Mouse (Mus musculus): ENCODE results near the gene Qrich2.

The Qrich2 gene

GRCm38 (mm10) chr11:116413631-116414022 lies 52.4 kb downstream of the Qrich2 start:
- in situ Hi-C loops (cut with MboI, MseI), result loop anchor here (25.0 kb wide), 3 partner anchors 776 to 1824 kb away; partner anchors contain the start of genes Armc7, Cyth1, Nt5c and Slc25a19

- in situ Hi-C loops (cut with MboI, MseI), result loop anchor here (25.0 kb wide), 3 partner anchors 776 to 1824 kb away; partner anchors contain the start of genes Armc7, Cyth1, Nt5c and Slc25a19
These were observed 53.0 kb downstream of the Qrich2 start, which contains the start of gene Rnf157 for GRCm38 (mm10) chr11:116412904-116413630. Rnf157 (minus strand) TSS chr11:116413032.

GRCm38 (mm10) chr11:116412028-116412827 lies 53.8 kb downstream of the Qrich2 start:
- in situ Hi-C loops (cut with MboI, MseI), result loop anchor here (25.0 kb wide), 3 partner anchors 775 to 1825 kb away; partner anchors contain the start of genes Armc7, Cyth1, Nt5c and Slc25a19

GRCm38 (mm10) chr11:116411582-116411981 lies 54.5 kb downstream of the Qrich2 start:
- in situ Hi-C loops (cut with MboI, MseI), result loop anchor here (25.0 kb wide), 3 partner anchors 774 to 1826 kb away; partner anchors contain the start of genes Armc7, Cyth1, Nt5c and Slc25a19

- in situ Hi-C loops (cut with MboI, MseI), result loop anchor here (25.0 kb wide), 3 partner anchors 773 to 1827 kb away; partner anchors contain the start of genes Armc7, Cyth1, Nt5c and Slc25a19
These were observed 55.6 kb downstream of the Qrich2 start for GRCm38 (mm10) chr11:116410415-116410814.

GRCm38 (mm10) chr11:116409008-116409407 lies 57.0 kb downstream of the Qrich2 start:
- in situ Hi-C loops (cut with MboI, MseI), result loop anchor here (25.0 kb wide), 3 partner anchors 772 to 1828 kb away; partner anchors contain the start of genes Armc7, Cyth1, Nt5c and Slc25a19

GRCm38 (mm10) chr11:116406231-116406728 lies 59.8 kb downstream of the Qrich2 start:
- in situ Hi-C loops (cut with MboI, MseI), result loop anchor here (25.0 kb wide), 3 partner anchors 769 to 1831 kb away; partner anchors contain the start of genes Armc7, Cyth1, Nt5c and Slc25a19

GRCm38 (mm10) chr11:116405601-116406000 lies 60.4 kb downstream of the Qrich2 start:
- in situ Hi-C loops (cut with MboI, MseI), result loop anchor here (25.0 kb wide), 3 partner anchors 768 to 1832 kb away; partner anchors contain the start of genes Armc7, Cyth1, Nt5c and Slc25a19

- in situ Hi-C loops (cut with MboI, MseI), result loop anchor here (25.0 kb wide), 3 partner anchors 763 to 1837 kb away; partner anchors contain the start of genes Armc7, Cyth1, Nt5c and Slc25a19
These were observed 65.5 kb downstream of the Qrich2 start for GRCm38 (mm10) chr11:116400560-116400959.

- in situ Hi-C loops (cut with MboI, MseI), result loop anchor here (5.0 to 25.0 kb wide), 3 partner anchors 44 to 1414 kb away; partner anchors contain the start of genes Gm20708 and Syngr2
These were observed 67.7 kb downstream of the Qrich2 start for GRCm38 (mm10) chr11:116398348-116398677.

GRCm38 (mm10) chr11:116397517-116398347 lies 68.3 kb downstream of the Qrich2 start:
- in situ Hi-C loops (cut with MboI, MseI), result loop anchor here (5.0 to 25.0 kb wide), 3 partner anchors 45 to 1415 kb away; partner anchors contain the start of genes Gm20708 and Syngr2

- in situ Hi-C loops (cut with MboI, MseI), result loop anchor here (5.0 to 25.0 kb wide), 3 partner anchors 45 to 1415 kb away; partner anchors contain the start of genes Gm20708 and Syngr2
These were observed 69.1 kb downstream of the Qrich2 start for GRCm38 (mm10) chr11:116396934-116397330.

- in situ Hi-C loops (cut with MboI, MseI), result loop anchor here (5.0 to 25.0 kb wide), 3 partner anchors 46 to 1416 kb away; partner anchors contain the start of genes Gm20708 and Syngr2
These were observed 69.6 kb downstream of the Qrich2 start for GRCm38 (mm10) chr11:116396276-116396933.

- in situ Hi-C loops (cut with MboI, MseI), result loop anchor here (5.0 to 25.0 kb wide), 3 partner anchors 48 to 1418 kb away; partner anchors contain the start of genes Gm20708 and Syngr2
These were observed 71.3 kb downstream of the Qrich2 start for GRCm38 (mm10) chr11:116394769-116395168.
